Comparison of ENCODE assay signal across 24 mouse cellular contexts in genomic region chr1:157810657-157811056, GRCm38 (mm10).
DNase-seq lines count a peak whose midpoint lies in the region; ATAC-seq and TF ChIP-seq lines count a peak whose summit lies in the region.
"Had no signal": no experiment of that assay in that cellular context is flagged by ENCODE, and none has a peak within 500 bp of the region (broad histone marks: within the 10 kb centered on the region; RNA-seq: fewer than 3 reads in every experiment).

No protein-coding gene starts in this region.

- no peaks in the 10 kb centered on the region for H3K9me3 ChIP-seq in forebrain, embryonic 11.5 days (ENCODE audit: control insufficient read depth, low read length)
- no peaks in the 10 kb centered on the region for H3K9me3 ChIP-seq in forebrain, postnatal 0 days (ENCODE audit: low read length)
- no peaks in the 10 kb centered on the region for H3K9me3 ChIP-seq in embryonic facial prominence, embryonic 14.5 days (ENCODE audit: control insufficient read depth, low read length)
- H3K9me3 ChIP-seq in limb, embryonic 14.5 days (ENCODE audit: control insufficient read depth, low read length), result no peaks in the 10 kb centered on the region
- no peaks in the 10 kb centered on the region for H3K9me3 ChIP-seq in lung, postnatal 0 days (ENCODE audit: low read length)
- H3K9me3 ChIP-seq: embryonic facial prominence, embryonic 12.5 days; embryonic facial prominence, embryonic 15.5 days; forebrain, embryonic 10.5 days; forebrain, embryonic 13.5 days; forebrain, embryonic 15.5 days had no signal

- 0 out of 2 replicates have a peak, but pooled peaks have one; percentile 27 for ATAC-seq in forebrain, embryonic 11.5 days (replicated peaks; ENCODE audit: low FRiP score)
- no peak for ATAC-seq in forebrain, postnatal 0 days
- no peak for ATAC-seq in embryonic facial prominence, embryonic 14.5 days (ENCODE audit: low read depth)
- 0 out of 2 replicates have a peak, but pooled peaks have one; percentile 63 for ATAC-seq in limb, embryonic 14.5 days (ENCODE audit: low FRiP score, low read depth)
- ATAC-seq in lung, postnatal 0 days, result no peak
- ATAC-seq: activated CD4-positive, CD25-positive, alpha-beta regulatory T cell, adult 4 months; forebrain, embryonic 13.5 days; forebrain, embryonic 15.5 days; Patski had no signal

- no peak overlapping the region for H3K4me3 ChIP-seq in forebrain, embryonic 11.5 days (ENCODE audit: low read depth, low read length)
- no peak overlapping the region for H3K4me3 ChIP-seq in forebrain, postnatal 0 days (ENCODE audit: low read depth, low read length)
- H3K4me3 ChIP-seq in embryonic facial prominence, embryonic 14.5 days (ENCODE audit: low read depth, low read length), result no peak overlapping the region
- H3K4me3 ChIP-seq in limb, embryonic 14.5 days (replicated peaks; ENCODE audit: low read length), result no peak overlapping the region
- no peak overlapping the region for H3K4me3 ChIP-seq in lung, postnatal 0 days (ENCODE audit: low read depth, low read length)
- H3K4me3 ChIP-seq: embryonic facial prominence, embryonic 12.5 days; embryonic facial prominence, embryonic 15.5 days; erythroblast, embryonic 14.5 days; forebrain, embryonic 10.5 days; forebrain, embryonic 13.5 days; forebrain, embryonic 15.5 days had no signal

- no peak overlapping the region for H3K4me2 ChIP-seq in forebrain, embryonic 11.5 days (ENCODE audit: low read depth, low read length, severe bottlenecking)
- H3K4me2 ChIP-seq in forebrain, postnatal 0 days (ENCODE audit: low read depth), result no peak overlapping the region
- no peak overlapping the region for H3K4me2 ChIP-seq in embryonic facial prominence, embryonic 14.5 days (ENCODE audit: low read depth, low read length)
- H3K4me2 ChIP-seq in limb, embryonic 14.5 days (replicated peaks; ENCODE audit: low read depth, low read length, severe bottlenecking), result no peak overlapping the region
- H3K4me2 ChIP-seq in lung, postnatal 0 days (replicated peaks; ENCODE audit: low read depth, low read length), result no peak overlapping the region
- H3K4me2 ChIP-seq: embryonic facial prominence, embryonic 12.5 days; embryonic facial prominence, embryonic 15.5 days; forebrain, embryonic 13.5 days; forebrain, embryonic 15.5 days had no signal

- no peak for TF ChIP-seq CTCF in forebrain, postnatal 0 days (IDR thresholded peaks at IDR 0.05; ENCODE audit: low read depth)
- no peak for TF ChIP-seq CTCF in lung, postnatal 0 days (IDR thresholded peaks at IDR 0.05)

- no peak for TF ChIP-seq POLR2A in limb, embryonic 14.5 days (IDR thresholded peaks at IDR 0.05; ENCODE audit: borderline replicate concordance, extremely low read depth, insufficient read depth, insufficient read length)

- H3K4me1 ChIP-seq in forebrain, embryonic 11.5 days (replicated peaks; ENCODE audit: control insufficient read depth, insufficient read depth, low read length), result no peaks in the 10 kb centered on the region
- no peaks in the 10 kb centered on the region for H3K4me1 ChIP-seq in forebrain, postnatal 0 days (ENCODE audit: insufficient read depth)
- no peaks in the 10 kb centered on the region for H3K4me1 ChIP-seq in embryonic facial prominence, embryonic 14.5 days (ENCODE audit: control insufficient read depth, insufficient read depth, low read length)
- H3K4me1 ChIP-seq in limb, embryonic 14.5 days (ENCODE audit: control insufficient read depth, insufficient read depth, low read length), result no peaks in the 10 kb centered on the region; the same call in 1 of the 2 replicates
- H3K4me1 ChIP-seq in lung, postnatal 0 days (ENCODE audit: insufficient read depth, low read depth, low read length), result no peaks in the 10 kb centered on the region
- H3K4me1 ChIP-seq: embryonic facial prominence, embryonic 12.5 days; embryonic facial prominence, embryonic 15.5 days; forebrain, embryonic 10.5 days; forebrain, embryonic 15.5 days had no signal

- no peaks in the 10 kb centered on the region for H3K36me3 ChIP-seq in forebrain, embryonic 11.5 days (ENCODE audit: control insufficient read depth, insufficient read depth, low read length)
- H3K36me3 ChIP-seq in forebrain, postnatal 0 days (ENCODE audit: insufficient read depth), result no peaks in the 10 kb centered on the region
- H3K36me3 ChIP-seq in embryonic facial prominence, embryonic 14.5 days (ENCODE audit: control insufficient read depth, insufficient read depth, low read length), result no peaks in the 10 kb centered on the region
- H3K36me3 ChIP-seq in limb, embryonic 14.5 days (ENCODE audit: control insufficient read depth, insufficient read depth, low read length), result no peaks in the 10 kb centered on the region
- H3K36me3 ChIP-seq in lung, postnatal 0 days (ENCODE audit: insufficient read depth, low read length), result no peaks in the 10 kb centered on the region
- H3K36me3 ChIP-seq: embryonic facial prominence, embryonic 12.5 days; embryonic facial prominence, embryonic 15.5 days; forebrain, embryonic 10.5 days; forebrain, embryonic 15.5 days had no signal

- no peaks in the 10 kb centered on the region for H3K27me3 ChIP-seq in forebrain, embryonic 11.5 days (ENCODE audit: control insufficient read depth, insufficient read depth, low read length)
- no peaks in the 10 kb centered on the region for H3K27me3 ChIP-seq in forebrain, postnatal 0 days (ENCODE audit: insufficient read depth, low read length)
- no peaks in the 10 kb centered on the region for H3K27me3 ChIP-seq in embryonic facial prominence, embryonic 14.5 days (replicated peaks; ENCODE audit: control insufficient read depth, insufficient read depth, low read length)
- H3K27me3 ChIP-seq in limb, embryonic 14.5 days (ENCODE audit: control insufficient read depth, insufficient read depth, low read length), result no peaks in the 10 kb centered on the region
- H3K27me3 ChIP-seq in lung, postnatal 0 days (replicated peaks; ENCODE audit: insufficient read depth, low read length), result no peaks in the 10 kb centered on the region
- H3K27me3 ChIP-seq: embryonic facial prominence, embryonic 12.5 days; embryonic facial prominence, embryonic 15.5 days; forebrain, embryonic 13.5 days; forebrain, embryonic 15.5 days had no signal

- H3K27ac ChIP-seq in forebrain, embryonic 11.5 days (ENCODE audit: low read depth, low read length), result no peak overlapping the region
- no peak overlapping the region for H3K27ac ChIP-seq in forebrain, postnatal 0 days (ENCODE audit: low read depth, low read length)
- H3K27ac ChIP-seq in embryonic facial prominence, embryonic 14.5 days (replicated peaks; ENCODE audit: low read depth, low read length), result no peak overlapping the region
- no peak overlapping the region for H3K27ac ChIP-seq in limb, embryonic 14.5 days (replicated peaks; ENCODE audit: low read depth, low read length)
- H3K27ac ChIP-seq in lung, postnatal 0 days (ENCODE audit: low read length), result no peak overlapping the region
- H3K27ac ChIP-seq: embryonic facial prominence, embryonic 12.5 days; embryonic facial prominence, embryonic 15.5 days; forebrain, embryonic 10.5 days; forebrain, embryonic 13.5 days; forebrain, embryonic 15.5 days had no signal

- no peak overlapping the region for H3K9ac ChIP-seq in forebrain, embryonic 11.5 days (ENCODE audit: low read length)
- H3K9ac ChIP-seq in forebrain, postnatal 0 days, result no peak overlapping the region
- no peak overlapping the region for H3K9ac ChIP-seq in embryonic facial prominence, embryonic 14.5 days (ENCODE audit: low read depth, low read length)
- no peak overlapping the region for H3K9ac ChIP-seq in limb, embryonic 14.5 days (ENCODE audit: low read depth, low read length, severe bottlenecking)
- no peak overlapping the region for H3K9ac ChIP-seq in lung, postnatal 0 days (replicated peaks; ENCODE audit: low read depth)
- H3K9ac ChIP-seq: embryonic facial prominence, embryonic 12.5 days; embryonic facial prominence, embryonic 15.5 days; forebrain, embryonic 13.5 days; forebrain, embryonic 15.5 days had no signal

- no peak for DNase-seq in forebrain, embryonic 11.5 days (ENCODE audit: low spot score)
- no peak for DNase-seq in forebrain, postnatal 0 days
- peak; percentile 55 for DNase-seq in Muller cell, postnatal 12 days (ENCODE audit: inconsistent ontology term)
- DNase-seq in embryonic facial prominence, embryonic 14.5 days (ENCODE audit: low spot score), result peak; percentile 28
- peak; percentile 43 for DNase-seq in limb, embryonic 14.5 days (ENCODE audit: low spot score)
- DNase-seq in cerebellum, postnatal 4 days (ENCODE audit: low spot score in 2 of 2), result no peak
- DNase-seq in frontal cortex, adult 2 months (ENCODE audit: extremely low spot score in 1 of 2, low spot score in 1 of 2), result no peak
- no peak for DNase-seq in lung, postnatal 0 days (ENCODE audit: low spot score)
- DNase-seq: adrenal gland, adult 8-10 months; adrenal gland, postnatal 14 days; cerebellum, adult 11 months; cerebellum, adult 18-20 months; cerebellum, adult 8-10 months; cerebellum, adult 9-11 months; cerebellum, postnatal 14 days; cerebellum, postnatal 36 days had no signal

- TF ChIP-seq EP300 in lung, postnatal 0 days (IDR thresholded peaks at IDR 0.05), result no peak

Comparison
In these comparisons a context has a peak if more than half of its experiments do, and no peak if none do; other contexts are left out.
1. ATAC-seq: peak in forebrain, embryonic 11.5 days (single experiment) and limb, embryonic 14.5 days (single experiment); none in forebrain, postnatal 0 days (single experiment), embryonic facial prominence, embryonic 14.5 days (single experiment) and lung, postnatal 0 days (single experiment).
2. DNase-seq: peak in Muller cell, postnatal 12 days (single experiment), embryonic facial prominence, embryonic 14.5 days (single experiment) and limb, embryonic 14.5 days (single experiment); none in forebrain, embryonic 11.5 days (single experiment), forebrain, postnatal 0 days (single experiment), cerebellum, postnatal 4 days (0 of 2), frontal cortex, adult 2 months (0 of 2) and lung, postnatal 0 days (single experiment).